Mouse (Mus musculus) forebrain, embryonic 14.5 days (tissue): ENCODE data around the gene 4930595D18Rik. TPM values are rescaled to one million over a fixed set of nuclear protein-coding genes. Genes with fewer than 3 reads are reported as not detected.
A peak's percentile ranks its signal among the peaks of the same experiment; 100 is the strongest.

Source experiments
- ATAC-seq: fragments of 200-750 bp; cut with Nextera tagmentation; 2 replicates; pipeline ENCODE4 v1.8.0; 2017; ENCODE audit warnings: mild to moderate bottlenecking, moderate library complexity
- DNase-seq: peaks from one replicate; pipeline ENCODE4 v3.0.0-alpha.2; 2015; ENCODE audit warnings: low spot score
- H3K27ac ChIP-seq: fragments of 300-500 bp; sonication (generic); 2 replicates; pipeline ENCODE4 v1.5.1; 2014; ENCODE audit warnings: low read depth, mild to moderate bottlenecking, control low read depth, low read length, moderate library complexity
- H3K27me3 ChIP-seq: fragments of 300-500 bp; sonication (generic); replicated peaks from 2 replicates; pipeline ENCODE4 v1.6.1; 2014; ENCODE audit warnings: low read length, control low read depth, mixed read lengths; ENCODE audit not compliant: control insufficient read depth, insufficient read depth
- H3K36me3 ChIP-seq: fragments of 300-500 bp; sonication (generic); 2 replicates; pipeline ENCODE4 v1.6.1; 2014; ENCODE audit warnings: low read length, control low read depth; ENCODE audit not compliant: control insufficient read depth, insufficient read depth
- H3K4me1 ChIP-seq: fragments of 300-500 bp; sonication (generic); 2 replicates; pipeline ENCODE4 v1.6.1; 2014; ENCODE audit warnings: antibody characterized with exemption, low read length, control low read depth; ENCODE audit not compliant: control insufficient read depth, insufficient read depth
- H3K4me2 ChIP-seq: fragments of 300-500 bp; sonication (generic); 2 replicates; pipeline ENCODE4 v1.6.1; 2014; ENCODE audit warnings: mild to moderate bottlenecking, control low read depth, low read length
- H3K4me3 ChIP-seq: fragments of 300-500 bp; sonication (generic); 2 replicates; pipeline ENCODE4 v1.5.1; 2014; ENCODE audit warnings: low read depth, low read length, control low read depth
- H3K9ac ChIP-seq: fragments of 300-500 bp; sonication (generic); 2 replicates; pipeline ENCODE4 v1.6.1; 2014; ENCODE audit warnings: mild to moderate bottlenecking, low read length, control low read depth, moderate library complexity
- H3K9me3 ChIP-seq: fragments of 300-500 bp; sonication (generic); replicated peaks from 2 replicates; pipeline ENCODE4 v1.6.1; 2016; ENCODE audit warnings: low read length, control low read depth, mixed read lengths; ENCODE audit not compliant: control insufficient read depth
- WGBS: fragments of 180-500 bp; shearing (Covaris S2); extraction: QIAGEN DNeasy Blood & Tissue Kit; methylation state at CpG from one replicate; pipeline ENCODE4 v1.1.7; 2014; 5-methylcytosine and 5-hydroxymethylcytosine counted together
- polyA plus RNA-seq: library from polyadenylated mRNA; unstranded; fragments of >200 nt; fragmentation: Nextera tagmentation; extraction: Ambion mirVana; gene quantifications from 2 replicates; pipeline ENCODE4 v1.2.1, GENCODE M21; 2014

The 4930595D18Rik gene
- polyA plus RNA-seq, 1 experiment from 2014 or later = not detected

- H3K27ac ChIP-seq = 0 out of 2 replicates have a peak overlapping the region, but pooled peaks have one; percentile 44
- no peaks in the 10 kb centered on the region for H3K27me3 ChIP-seq
- H3K36me3 ChIP-seq = no peaks in the 10 kb centered on the region
- WGBS = 65% methylated on average over 3 of the region's 3 CpGs
- no peak for ATAC-seq
- peaks cover 4% of the 10 kb centered on the region for H3K4me1 ChIP-seq
- no peak overlapping the region for H3K4me2 ChIP-seq
- no peaks in the 10 kb centered on the region for H3K9me3 ChIP-seq
- H3K4me3 ChIP-seq = no peak overlapping the region
- peak; percentile 64 for DNase-seq
- H3K9ac ChIP-seq = no peak overlapping the region
These were observed 19.7 kb upstream of the 4930595D18Rik start for GRCm38 (mm10) chr12:111203945-111204344.

GRCm38 (mm10) chr12:111203076-111203475 is 18.8 kb upstream of the 4930595D18Rik start:
- Histone ChIP-seq H3K9me3 (no peaks in the 10 kb centered on the region), H3K9ac (no peak overlapping the region), H3K27me3 (no peaks in the 10 kb centered on the region), H3K4me2 (no peak overlapping the region), H3K36me3 (no peaks in the 10 kb centered on the region), H3K4me1 (peaks cover 4% of the 10 kb centered on the region), H3K4me3 (no peak overlapping the region), H3K27ac (no peak overlapping the region)
- DNase-seq (peak; percentile 55), ATAC-seq (no peak)
- WGBS = 60% methylated on average over 10 of the region's 10 CpGs

- ATAC-seq = no peak
- 93% methylated on average over 4 of the region's 4 CpGs for WGBS
- no peak overlapping the region for H3K27ac ChIP-seq
These were observed 12.3 kb upstream of the 4930595D18Rik start for GRCm38 (mm10) chr12:111196548-111196947.

GRCm38 (mm10) chr12:111193331-111193730 is 9.0 kb upstream of the 4930595D18Rik start:
- H3K4me1 ChIP-seq = peaks cover 7% of the 10 kb centered on the region; the same call in 1 of the 2 replicates
- H3K4me2 ChIP-seq = 0 out of 2 replicates have a peak overlapping the region, but pooled peaks have one; percentile 5
- no peaks in the 10 kb centered on the region for H3K27me3 ChIP-seq
- WGBS = 74% methylated on average over 9 of the region's 9 CpGs
- H3K9ac ChIP-seq = no peak overlapping the region
- no peak overlapping the region; the same call in 1 of the 2 replicates for H3K27ac ChIP-seq
- H3K36me3 ChIP-seq = no peaks in the 10 kb centered on the region
- H3K4me3 ChIP-seq = no peak overlapping the region
- DNase-seq (peak; percentile 6), ATAC-seq (no peak)
- no peaks in the 10 kb centered on the region for H3K9me3 ChIP-seq

More at GRCm38 (mm10) chr12:111196548-111196947, 12.3 kb upstream of the 4930595D18Rik start:
- H3K27me3 ChIP-seq = no peaks in the 10 kb centered on the region
- no peak overlapping the region for H3K4me2 ChIP-seq
- H3K9me3 ChIP-seq = no peaks in the 10 kb centered on the region
- DNase-seq = no peak
- no peak overlapping the region for H3K4me3 ChIP-seq
- H3K4me1 ChIP-seq = peaks cover 7% of the 10 kb centered on the region; the same call in 1 of the 2 replicates
- H3K9ac ChIP-seq = no peak overlapping the region
- H3K36me3 ChIP-seq = no peaks in the 10 kb centered on the region

GRCm38 (mm10) chr12:111192777-111193176 is 8.5 kb upstream of the 4930595D18Rik start:
- Histone ChIP-seq H3K27me3 (no peaks in the 10 kb centered on the region), H3K27ac (no peak overlapping the region), H3K4me1 (peaks cover 7% of the 10 kb centered on the region; the same call in 1 of the 2 replicates), H3K9ac (no peak overlapping the region), H3K9me3 (no peaks in the 10 kb centered on the region), H3K4me3 (no peak overlapping the region), H3K36me3 (no peaks in the 10 kb centered on the region), H3K4me2 (no peak overlapping the region)
- WGBS = 83% methylated on average over 6 of the region's 6 CpGs
- DNase-seq (no peak), ATAC-seq (no peak)

GRCm38 (mm10) chr12:111190891-111191290 is 6.6 kb upstream of the 4930595D18Rik start:
- Histone ChIP-seq H3K36me3 (no peaks in the 10 kb centered on the region), H3K27me3 (no peaks in the 10 kb centered on the region), H3K4me3 (no peak overlapping the region), H3K9me3 (no peaks in the 10 kb centered on the region), H3K4me2 (no peak overlapping the region), H3K4me1 (peaks cover 7% of the 10 kb centered on the region; the same call in 1 of the 2 replicates), H3K27ac (no peak overlapping the region), H3K9ac (no peak overlapping the region)
- ATAC-seq (no peak), DNase-seq (no peak)
- 83% methylated on average over 2 of the region's 2 CpGs for WGBS

GRCm38 (mm10) chr12:111190355-111190754 is 6.1 kb upstream of the 4930595D18Rik start:
- no peak overlapping the region for H3K27ac ChIP-seq
- H3K9ac ChIP-seq = no peak overlapping the region
- H3K9me3 ChIP-seq = no peaks in the 10 kb centered on the region
- H3K27me3 ChIP-seq = no peaks in the 10 kb centered on the region
- DNase-seq (no peak), ATAC-seq (no peak)
- H3K4me1 ChIP-seq = peaks cover 7% of the 10 kb centered on the region; the same call in 1 of the 2 replicates
- H3K4me2 ChIP-seq = no peak overlapping the region
- no peak overlapping the region for H3K4me3 ChIP-seq
- H3K36me3 ChIP-seq = no peaks in the 10 kb centered on the region
- WGBS = 78% methylated on average over 5 of the region's 5 CpGs

GRCm38 (mm10) chr12:111188295-111188694 is 4.0 kb upstream of the 4930595D18Rik start:
- ATAC-seq = no peak
- DNase-seq = no peak

GRCm38 (mm10) chr12:111186986-111187385 is 2.7 kb upstream of the 4930595D18Rik start:
- 97% methylated on average over 3 of the region's 3 CpGs for WGBS
- Histone ChIP-seq H3K4me3 (no peak overlapping the region), H3K4me1 (no peaks in the 10 kb centered on the region), H3K36me3 (0 out of 2 replicates have a peak, but pooled peaks cover 2% of the 10 kb centered on the region), H3K9me3 (no peaks in the 10 kb centered on the region), H3K27ac (no peak overlapping the region), H3K4me2 (no peak overlapping the region), H3K27me3 (no peaks in the 10 kb centered on the region), H3K9ac (no peak overlapping the region)
- ATAC-seq = no peak
- no peak for DNase-seq

More at GRCm38 (mm10) chr12:111188295-111188694, 4.0 kb upstream of the 4930595D18Rik start:
- H3K27ac ChIP-seq = no peak overlapping the region
- peaks cover 2% of the 10 kb centered on the region; the same call in 1 of the 2 replicates for H3K4me1 ChIP-seq
- H3K27me3 ChIP-seq = no peaks in the 10 kb centered on the region
- H3K4me3 ChIP-seq = no peak overlapping the region
- H3K9ac ChIP-seq = no peak overlapping the region
- H3K36me3 ChIP-seq = 0 out of 2 replicates have a peak, but pooled peaks cover 2% of the 10 kb centered on the region
- no peaks in the 10 kb centered on the region for H3K9me3 ChIP-seq
- WGBS = 94% methylated on average over 4 of the region's 4 CpGs
- no peak overlapping the region for H3K4me2 ChIP-seq
